Mouse (Mus musculus): Measurements from ENCODE around the gene Exoc6. TPM values are rescaled to one million over a fixed set of nuclear protein-coding genes. Genes with fewer than 3 reads are reported as not detected.

Gene Exoc6
- polyA plus RNA-seq, 1 experiment from 2014 or later = 9.7 TPM

- Histone ChIP-seq H3K4me3 (replicated peaks) (peak within 1 kb of the TSS; percentile 26), H3K9me3 (no peaks in the 10 kb centered on the region), H3K27ac (no peak within 1 kb of the TSS), H3K36me3 (replicated peaks) (no peaks in the 10 kb centered on the region), H3K27me3 (peaks cover 98% of the 10 kb centered on the region), H3K9ac (no peak within 1 kb of the TSS), H3K4me2 (peak within 1 kb of the TSS; percentile 44), H3K4me1 (peaks cover 34% of the 10 kb centered on the region)
- 0 out of 2 replicates have a peak, but pooled peaks have one; percentile 11 for ATAC-seq (ENCODE audit: low FRiP score)
- WGBS = under 1% methylated on average over 51 of the region's 51 CpGs
Measured at GRCm38 (mm10) chr19:37697651-37698272, 147.5 kb downstream of the Exoc6 start, which contains the start of gene Cyp26a1. Gene Cyp26a1, plus strand, starts transcription at chr19:37697798.

DNA sequence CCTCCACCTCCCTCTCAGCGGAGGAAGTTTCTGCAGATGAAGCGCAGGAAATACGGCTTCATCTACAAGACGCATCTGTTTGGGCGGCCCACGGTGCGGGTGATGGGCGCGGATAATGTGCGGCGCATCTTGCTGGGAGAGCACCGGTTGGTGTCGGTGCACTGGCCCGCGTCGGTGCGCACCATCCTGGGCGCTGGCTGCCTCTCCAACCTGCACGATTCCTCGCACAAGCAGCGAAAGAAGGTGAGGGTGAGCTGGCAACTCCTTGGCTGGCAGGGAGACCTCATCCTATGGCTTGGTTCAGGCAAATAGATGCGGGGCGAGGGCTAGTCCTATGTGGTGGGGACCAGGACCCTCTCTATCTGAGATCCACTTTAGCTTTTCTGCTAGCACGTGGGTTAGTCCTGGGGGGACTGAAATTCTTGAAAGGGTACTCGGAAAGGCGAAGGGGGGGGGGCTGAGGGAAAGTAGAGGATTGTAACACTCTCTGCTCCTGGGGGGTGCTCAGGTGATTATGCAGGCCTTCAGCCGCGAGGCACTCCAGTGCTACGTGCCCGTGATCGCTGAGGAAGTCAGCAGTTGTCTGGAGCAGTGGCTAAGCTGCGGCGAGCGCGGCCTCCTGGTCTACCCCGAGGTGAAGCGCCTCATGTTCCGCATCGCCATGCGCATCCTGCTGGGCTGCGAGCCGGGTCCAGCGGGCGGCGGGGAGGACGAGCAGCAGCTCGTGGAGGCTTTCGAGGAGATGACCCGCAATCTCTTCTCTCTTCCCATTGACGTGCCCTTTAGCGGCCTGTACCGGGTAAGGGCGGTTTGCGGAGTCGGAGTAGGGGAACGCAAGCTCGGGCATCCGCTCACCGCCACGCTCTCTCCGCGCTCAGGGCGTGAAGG, 148.3 kb downstream of the Exoc6 start:
- WGBS = under 1% methylated on average over 63 of the region's 63 CpGs
- H3K4me1 ChIP-seq = peaks cover 27% of the 10 kb centered on the region
- H3K27ac ChIP-seq = no peak overlapping the region

DNA sequence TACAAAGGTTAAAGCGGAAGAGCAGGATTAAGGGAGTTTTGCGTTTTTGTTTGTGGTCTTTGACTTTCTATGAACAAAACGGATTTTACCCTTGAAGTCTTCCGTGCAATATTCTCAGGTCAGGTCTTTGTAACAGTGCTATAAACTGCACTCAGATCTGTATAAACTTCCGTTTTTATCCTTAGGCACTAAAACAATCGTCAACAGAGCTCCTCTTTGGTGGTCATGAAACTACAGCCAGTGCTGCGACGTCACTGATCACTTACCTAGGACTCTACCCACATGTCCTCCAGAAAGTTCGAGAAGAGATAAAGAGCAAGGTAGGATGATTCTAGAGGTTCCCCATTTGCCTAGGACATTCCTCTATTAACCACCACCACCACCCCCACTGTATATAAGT, 149.5 kb downstream of the Exoc6 start:
- Histone ChIP-seq H3K4me2 (no peak overlapping the region), H3K27me3 (peaks cover 97% of the 10 kb centered on the region), H3K4me1 (peaks cover 27% of the 10 kb centered on the region), H3K9me3 (no peaks in the 10 kb centered on the region), H3K36me3 (replicated peaks) (no peaks in the 10 kb centered on the region), H3K27ac (no peak overlapping the region), H3K4me3 (replicated peaks) (no peak overlapping the region), H3K9ac (no peak overlapping the region)
- WGBS = 18% methylated on average over 9 of the region's 9 CpGs
- no peak for ATAC-seq (ENCODE audit: low FRiP score)

More for the DNA sequence above, 148.3 kb downstream of the Exoc6 start:
- no peaks in the 10 kb centered on the region for H3K36me3 ChIP-seq (replicated peaks)
- H3K4me3 ChIP-seq (replicated peaks) = peak overlapping the region; percentile 26
- ATAC-seq (ENCODE audit: low FRiP score) = no peak
- H3K27me3 ChIP-seq = peaks cover 98% of the 10 kb centered on the region
- peak overlapping the region; percentile 44 for H3K4me2 ChIP-seq
- no peaks in the 10 kb centered on the region for H3K9me3 ChIP-seq
- H3K9ac ChIP-seq = no peak overlapping the region

GRCm38 (mm10) chr19:37702377-37703076, 152.3 kb downstream of the Exoc6 start:
- Histone ChIP-seq H3K9me3 (no peaks in the 10 kb centered on the region), H3K4me2 (no peak overlapping the region), H3K9ac (no peak overlapping the region), H3K27me3 (peaks cover 77% of the 10 kb centered on the region), H3K4me3 (replicated peaks) (no peak overlapping the region), H3K36me3 (replicated peaks) (no peaks in the 10 kb centered on the region), H3K4me1 (peaks cover 17% of the 10 kb centered on the region), H3K27ac (no peak overlapping the region)
- 85% methylated on average over 21 of the region's 21 CpGs for WGBS
- ATAC-seq (ENCODE audit: low FRiP score) = no peak

DNA sequence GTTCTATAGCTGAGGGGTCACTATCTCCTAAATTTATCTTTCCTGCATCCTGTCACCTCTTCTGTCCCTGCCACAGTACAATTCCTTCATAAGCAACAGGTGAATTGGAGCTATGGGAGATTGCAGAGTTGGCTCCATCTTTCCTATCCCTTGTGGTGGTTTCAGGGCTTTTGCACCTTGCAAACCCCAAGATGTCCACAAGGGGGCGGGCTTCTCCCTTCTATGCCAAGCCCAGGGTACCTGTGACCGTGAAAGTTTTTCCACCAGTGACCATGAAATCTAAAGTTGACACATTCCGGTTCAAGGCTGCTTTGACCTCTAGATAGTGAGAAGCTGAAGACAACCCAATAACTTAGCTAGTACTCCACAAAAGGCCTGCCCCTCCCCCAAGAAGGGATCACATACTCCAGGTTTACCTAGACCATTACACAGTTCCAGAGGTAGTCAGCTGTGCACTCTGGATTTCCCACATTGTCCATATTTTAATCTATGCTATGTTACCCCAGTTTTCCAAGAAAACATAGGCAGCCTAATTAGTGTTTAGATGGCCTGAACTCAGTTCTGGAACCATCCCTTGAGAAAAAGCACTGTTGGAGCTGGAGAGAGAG, 153.8 kb downstream of the Exoc6 start:
- Histone ChIP-seq H3K36me3 (replicated peaks) (no peaks in the 10 kb centered on the region), H3K4me2 (no peak overlapping the region), H3K4me1 (peaks cover 2% of the 10 kb centered on the region; the same call in 1 of the 2 replicates), H3K27ac (no peak overlapping the region), H3K4me3 (replicated peaks) (no peak overlapping the region), H3K9ac (no peak overlapping the region), H3K9me3 (no peaks in the 10 kb centered on the region), H3K27me3 (peaks cover 62% of the 10 kb centered on the region)
- 17% methylated on average over 3 of the region's 3 CpGs for WGBS
- peak; percentile 44; the same call in 1 of the 2 replicates for ATAC-seq (ENCODE audit: low FRiP score)

DNA sequence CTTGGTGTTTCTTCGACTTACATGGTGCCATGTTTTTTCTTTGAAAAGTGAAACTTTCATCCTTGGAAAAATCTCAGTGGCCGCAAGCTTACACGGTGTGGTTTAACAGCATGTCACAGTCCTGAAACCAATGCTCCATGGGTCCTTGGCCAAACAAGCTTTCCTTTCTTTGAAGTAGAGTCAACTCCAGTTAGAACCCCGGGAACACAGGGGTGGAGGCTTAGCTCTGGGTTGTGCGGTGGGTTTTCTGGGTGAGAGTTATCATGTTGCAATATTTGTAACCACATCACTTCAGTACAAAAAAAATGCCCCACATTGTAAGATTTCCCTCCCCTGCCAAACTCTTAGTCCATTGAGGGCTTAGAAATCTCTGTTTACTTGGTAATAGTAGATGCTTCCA, 155.5 kb downstream of the Exoc6 start:
- no peaks in the 10 kb centered on the region for H3K36me3 ChIP-seq (replicated peaks)
- WGBS = 93% methylated on average over 5 of the region's 5 CpGs
- H3K4me2 ChIP-seq = no peak overlapping the region
- no peak overlapping the region for H3K9ac ChIP-seq
- H3K4me3 ChIP-seq (replicated peaks) = no peak overlapping the region
- no peak overlapping the region for H3K27ac ChIP-seq
- H3K27me3 ChIP-seq = peaks cover 45% of the 10 kb centered on the region
- no peaks in the 10 kb centered on the region for H3K9me3 ChIP-seq
- no peaks in the 10 kb centered on the region for H3K4me1 ChIP-seq
- no peak for ATAC-seq (ENCODE audit: low FRiP score)

GRCm38 (mm10) chr19:37714681-37715080, 164.5 kb downstream of the Exoc6 start:
- Histone ChIP-seq H3K4me2 (no peak overlapping the region), H3K27me3 (no peaks in the 10 kb centered on the region), H3K9ac (no peak overlapping the region), H3K36me3 (replicated peaks) (no peaks in the 10 kb centered on the region), H3K4me1 (no peaks in the 10 kb centered on the region; the same call in 1 of the 2 replicates), H3K4me3 (replicated peaks) (no peak overlapping the region), H3K27ac (no peak overlapping the region), H3K9me3 (no peaks in the 10 kb centered on the region)
- WGBS = 78% methylated on average over 10 of the region's 10 CpGs
- no peak for ATAC-seq (ENCODE audit: low FRiP score)

- Histone ChIP-seq H3K9ac (no peak overlapping the region), H3K4me2 (no peak overlapping the region), H3K36me3 (replicated peaks) (no peaks in the 10 kb centered on the region), H3K4me3 (replicated peaks) (no peak overlapping the region), H3K4me1 (no peaks in the 10 kb centered on the region; the same call in 1 of the 2 replicates), H3K27ac (no peak overlapping the region), H3K9me3 (no peaks in the 10 kb centered on the region), H3K27me3 (no peaks in the 10 kb centered on the region)
- ATAC-seq (ENCODE audit: low FRiP score) = no peak
- 89% methylated on average over 1 of the region's 1 CpGs for WGBS
Measured at GRCm38 (mm10) chr19:37715980-37716379, 165.8 kb downstream of the Exoc6 start.

GRCm38 (mm10) chr19:37716524-37717175, 166.4 kb downstream of the Exoc6 start:
- no peaks in the 10 kb centered on the region; the same call in 1 of the 2 replicates for H3K4me1 ChIP-seq
- H3K36me3 ChIP-seq (replicated peaks) = no peaks in the 10 kb centered on the region
- H3K9me3 ChIP-seq = no peaks in the 10 kb centered on the region
- no peaks in the 10 kb centered on the region for H3K27me3 ChIP-seq
- H3K9ac ChIP-seq = no peak overlapping the region
- no peak overlapping the region for H3K27ac ChIP-seq
- WGBS = 82% methylated on average over 12 of the region's 12 CpGs
- ATAC-seq (ENCODE audit: low FRiP score) = no peak
- no peak overlapping the region for H3K4me2 ChIP-seq
- no peak overlapping the region for H3K4me3 ChIP-seq (replicated peaks)

DNA sequence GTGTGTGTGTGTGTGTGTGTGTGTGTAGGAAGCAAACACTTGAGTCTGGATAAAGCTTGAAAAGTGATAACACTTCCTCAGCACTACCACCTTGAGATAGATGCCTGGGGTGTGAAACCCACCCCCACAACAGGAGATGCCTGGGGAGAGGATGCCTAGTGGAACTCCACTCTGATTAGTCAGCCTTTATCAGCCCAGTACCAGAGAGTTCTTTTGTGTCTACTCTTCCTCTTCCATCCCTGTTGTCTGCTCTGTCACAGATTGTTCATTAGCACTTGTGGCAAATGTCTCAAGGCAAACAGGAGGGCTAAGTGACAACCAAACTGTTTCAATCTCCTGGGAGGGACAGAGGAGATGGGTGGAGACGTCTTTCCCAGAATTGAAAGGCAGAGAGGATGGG, 168.9 kb downstream of the Exoc6 start:
- no peak for ATAC-seq (ENCODE audit: low FRiP score)
- 35% methylated on average over 1 of the region's 1 CpGs for WGBS

DNA sequence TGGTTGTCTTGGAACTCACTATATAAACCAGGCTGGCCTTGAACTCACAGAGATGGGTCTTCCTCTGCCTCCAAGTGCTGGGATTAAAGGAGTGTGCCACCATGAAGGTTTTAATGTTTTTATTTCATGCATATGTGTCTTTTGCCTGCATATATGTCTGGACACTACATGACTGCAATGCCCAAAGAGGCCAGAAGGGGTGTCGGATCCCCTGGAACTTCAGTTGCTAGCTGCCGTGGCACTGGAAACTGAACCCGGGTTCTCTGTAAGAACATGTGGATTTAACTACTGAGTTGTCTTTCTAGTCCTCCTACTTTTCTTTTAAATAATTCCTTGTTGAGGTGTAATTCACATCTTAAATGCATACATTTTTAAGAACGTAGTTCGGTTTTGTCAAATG, 174.4 kb downstream of the Exoc6 start:
- no peak overlapping the region for H3K9ac ChIP-seq
- no peak overlapping the region for H3K4me2 ChIP-seq
- no peaks in the 10 kb centered on the region for H3K27me3 ChIP-seq
- ATAC-seq (ENCODE audit: low FRiP score) = no peak
- H3K36me3 ChIP-seq (replicated peaks) = no peaks in the 10 kb centered on the region
- 97% methylated on average over 5 of the region's 5 CpGs for WGBS
- no peaks in the 10 kb centered on the region for H3K4me1 ChIP-seq
- H3K4me3 ChIP-seq (replicated peaks) = no peak overlapping the region
- no peaks in the 10 kb centered on the region for H3K9me3 ChIP-seq
- H3K27ac ChIP-seq = no peak overlapping the region

More for the DNA sequence above, 168.9 kb downstream of the Exoc6 start:
- Histone ChIP-seq H3K4me3 (replicated peaks) (no peak overlapping the region), H3K9me3 (no peaks in the 10 kb centered on the region), H3K27me3 (no peaks in the 10 kb centered on the region), H3K27ac (no peak overlapping the region), H3K36me3 (replicated peaks) (no peaks in the 10 kb centered on the region), H3K9ac (no peak overlapping the region), H3K4me2 (no peak overlapping the region), H3K4me1 (no peaks in the 10 kb centered on the region; the same call in 1 of the 2 replicates)
